Mouse (Mus musculus) neural tube, embryonic 12.5 days (tissue): Measurements from ENCODE around the gene Cycs. TPM values are rescaled to one million over a fixed set of nuclear protein-coding genes. Genes with fewer than 3 reads are reported as not detected.
A peak's percentile ranks its signal among the peaks of the same experiment; 100 is the strongest.

Source experiments
- ATAC-seq: fragments of 200-750 bp; cut with Nextera tagmentation; 2 replicates; pipeline ENCODE4 v1.8.0; 2017; ENCODE audit warnings: low read depth, mild to moderate bottlenecking, moderate TSS enrichment, moderate library complexity; ENCODE audit not compliant: low FRiP score
- H3K27ac ChIP-seq: fragments of 300-500 bp; sonication (generic); 2 replicates; pipeline ENCODE4 v1.5.1; 2016
- H3K27me3 ChIP-seq: fragments of 300-500 bp; sonication (generic); replicated peaks from 2 replicates; pipeline ENCODE4 v1.6.1; 2016; ENCODE audit warnings: mild to moderate bottlenecking
- H3K36me3 ChIP-seq: fragments of 300-500 bp; sonication (generic); 2 replicates; pipeline ENCODE4 v1.6.1; 2016; ENCODE audit warnings: mild to moderate bottlenecking
- H3K4me1 ChIP-seq: fragments of 300-500 bp; sonication (generic); 2 replicates; pipeline ENCODE4 v1.6.1; 2016
- H3K4me2 ChIP-seq: fragments of 300-500 bp; sonication (generic); replicated peaks from 2 replicates; pipeline ENCODE4 v1.6.1; 2016; ENCODE audit warnings: mild to moderate bottlenecking
- H3K4me3 ChIP-seq: fragments of 300-500 bp; sonication (generic); 2 replicates; pipeline ENCODE4 v1.5.1; 2016
- H3K9ac ChIP-seq: fragments of 300-500 bp; sonication (generic); 2 replicates; pipeline ENCODE4 v1.6.1; 2016; ENCODE audit warnings: mild to moderate bottlenecking
- H3K9me3 ChIP-seq: fragments of 300-500 bp; sonication (generic); 2 replicates; pipeline ENCODE4 v1.6.1; 2016; ENCODE audit warnings: mild to moderate bottlenecking
- WGBS: fragments of 180-500 bp; shearing (Covaris S2); methylation state at CpG from one replicate; pipeline ENCODE4 v1.1.7; 2016; 5-methylcytosine and 5-hydroxymethylcytosine counted together
- polyA plus RNA-seq: library from polyadenylated mRNA; unstranded; fragments of >200 nt; fragmentation: Nextera tagmentation; extraction: Ambion mirVana; gene quantifications from 2 replicates; pipeline ENCODE4 v1.2.1, GENCODE M21; 2016

Cycs gene
- polyA plus RNA-seq, 1 experiment from 2014 or later, result 74.2 TPM

- peak; percentile 79 for ATAC-seq
- Histone ChIP-seq H3K4me2 (no peak overlapping the region), H3K27ac (no peak overlapping the region), H3K4me3 (no peak overlapping the region), H3K27me3 (no peaks in the 10 kb centered on the region), H3K36me3 (no peaks in the 10 kb centered on the region), H3K9me3 (no peaks in the 10 kb centered on the region), H3K9ac (no peak overlapping the region), H3K4me1 (no peaks in the 10 kb centered on the region)
- WGBS, result 13% methylated on average over 7 of the region's 7 CpGs
These were observed 29.9 kb downstream of the Cycs start for GRCm38 (mm10) chr6:50536461-50536892.

- no peak overlapping the region for H3K9ac ChIP-seq
- WGBS, result 90% methylated on average over 3 of the region's 3 CpGs
These were observed 31.0 kb downstream of the Cycs start for GRCm38 (mm10) chr6:50535346-50535745.

GRCm38 (mm10) chr6:50531920-50532319, 34.4 kb downstream of the Cycs start:
- Histone ChIP-seq H3K4me2 (no peak overlapping the region), H3K9me3 (no peaks in the 10 kb centered on the region), H3K27me3 (no peaks in the 10 kb centered on the region), H3K27ac (no peak overlapping the region), H3K9ac (no peak overlapping the region), H3K36me3 (no peaks in the 10 kb centered on the region), H3K4me3 (no peak overlapping the region), H3K4me1 (no peaks in the 10 kb centered on the region)
- WGBS, result 80% methylated on average over 8 of the region's 8 CpGs
- no peak for ATAC-seq

More at GRCm38 (mm10) chr6:50535346-50535745, 31.0 kb downstream of the Cycs start:
- Histone ChIP-seq H3K4me3 (no peak overlapping the region), H3K27ac (no peak overlapping the region), H3K36me3 (no peaks in the 10 kb centered on the region), H3K4me1 (no peaks in the 10 kb centered on the region), H3K27me3 (no peaks in the 10 kb centered on the region), H3K9me3 (no peaks in the 10 kb centered on the region), H3K4me2 (no peak overlapping the region)
- no peak for ATAC-seq

DNA sequence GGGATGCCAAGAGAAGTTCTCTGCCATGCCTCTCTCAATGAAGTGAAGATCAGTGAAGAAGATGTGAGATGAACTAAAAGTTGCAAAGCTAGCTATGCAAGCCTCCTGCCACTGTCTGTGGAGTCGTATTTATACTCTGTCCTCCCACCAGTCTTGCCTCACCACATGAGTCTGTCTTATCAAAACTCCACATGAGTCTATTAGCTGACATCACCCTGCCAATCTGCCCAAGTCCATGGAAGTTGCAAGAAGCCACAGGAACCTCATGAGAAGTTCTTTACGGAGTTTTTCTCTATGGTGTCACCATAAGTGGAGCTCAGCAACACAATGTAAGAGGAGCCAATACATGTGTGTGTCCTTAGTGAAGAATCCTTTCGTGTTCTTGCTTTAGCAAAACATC, 35.3 kb downstream of the Cycs start:
- 87% methylated on average over 3 of the region's 3 CpGs for WGBS
- H3K36me3 ChIP-seq, result no peaks in the 10 kb centered on the region
- no peak for ATAC-seq

GRCm38 (mm10) chr6:50529194-50529593, 37.1 kb downstream of the Cycs start:
- no peak overlapping the region for H3K9ac ChIP-seq
- H3K4me1 ChIP-seq, result no peaks in the 10 kb centered on the region
- H3K9me3 ChIP-seq, result no peaks in the 10 kb centered on the region
- no peak overlapping the region for H3K4me3 ChIP-seq
- no peak overlapping the region for H3K27ac ChIP-seq
- 88% methylated on average over 11 of the region's 11 CpGs for WGBS
- H3K36me3 ChIP-seq, result no peaks in the 10 kb centered on the region
- H3K27me3 ChIP-seq, result no peaks in the 10 kb centered on the region
- no peak overlapping the region for H3K4me2 ChIP-seq
- ATAC-seq, result no peak

More for the DNA sequence above, 35.3 kb downstream of the Cycs start:
- no peaks in the 10 kb centered on the region for H3K9me3 ChIP-seq
- no peaks in the 10 kb centered on the region for H3K4me1 ChIP-seq
- no peak overlapping the region for H3K27ac ChIP-seq
- no peak overlapping the region for H3K4me3 ChIP-seq
- H3K4me2 ChIP-seq, result no peak overlapping the region
- H3K27me3 ChIP-seq, result no peaks in the 10 kb centered on the region
- no peak overlapping the region for H3K9ac ChIP-seq

GRCm38 (mm10) chr6:50527416-50527815, 38.9 kb downstream of the Cycs start:
- H3K4me3 ChIP-seq, result no peak overlapping the region
- no peaks in the 10 kb centered on the region for H3K9me3 ChIP-seq
- no peak overlapping the region for H3K9ac ChIP-seq
- ATAC-seq, result no peak
- no peaks in the 10 kb centered on the region for H3K4me1 ChIP-seq
- WGBS, result 58% methylated on average over 9 of the region's 9 CpGs
- no peak overlapping the region for H3K4me2 ChIP-seq
- H3K36me3 ChIP-seq, result no peaks in the 10 kb centered on the region
- no peak overlapping the region for H3K27ac ChIP-seq
- H3K27me3 ChIP-seq, result no peaks in the 10 kb centered on the region

DNA sequence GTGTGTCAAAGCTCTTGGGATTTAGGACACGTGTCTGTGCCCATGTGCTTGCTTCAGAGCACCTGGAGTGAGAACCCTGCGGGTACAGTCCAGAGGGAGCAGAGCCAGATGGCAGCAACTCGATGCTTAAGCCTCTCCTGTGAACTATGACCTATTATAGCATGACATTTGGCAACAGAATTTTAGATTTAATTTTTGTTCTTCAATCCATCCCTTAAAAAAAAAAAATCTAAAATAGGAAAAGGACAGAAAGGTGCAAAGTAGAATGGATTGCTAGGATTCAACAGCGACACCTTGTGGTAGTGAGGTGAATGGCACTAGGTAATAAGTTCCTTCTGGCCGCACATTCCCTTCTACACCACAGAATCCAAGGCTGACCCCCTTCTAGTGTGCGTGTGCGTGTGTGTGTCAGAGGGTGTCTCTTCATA, 39.7 kb downstream of the Cycs start:
- Histone ChIP-seq H3K27me3 (no peaks in the 10 kb centered on the region), H3K9me3 (no peaks in the 10 kb centered on the region), H3K4me3 (no peak overlapping the region), H3K4me1 (no peaks in the 10 kb centered on the region), H3K9ac (no peak overlapping the region), H3K27ac (no peak overlapping the region), H3K36me3 (no peaks in the 10 kb centered on the region), H3K4me2 (no peak overlapping the region)
- no peak for ATAC-seq
- 30% methylated on average over 7 of the region's 7 CpGs for WGBS

DNA sequence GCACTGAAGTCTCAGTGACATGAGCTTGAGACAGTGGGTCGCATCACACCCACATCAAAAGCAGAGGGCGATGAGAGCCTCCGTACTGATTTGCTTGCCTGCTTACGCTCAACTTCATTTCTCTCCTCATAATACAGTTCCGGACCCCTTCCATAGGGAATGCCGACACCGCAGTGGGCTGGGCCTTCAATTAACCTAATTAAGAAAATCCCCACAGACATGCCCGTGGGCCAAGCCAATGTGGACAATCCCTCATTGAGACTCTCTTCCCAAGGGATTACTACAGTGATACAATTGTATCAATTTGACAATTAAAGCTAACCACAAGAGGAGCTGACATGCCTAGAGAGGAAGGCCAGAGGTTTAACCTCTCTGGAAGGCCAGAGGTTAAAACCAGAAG, 40.5 kb downstream of the Cycs start:
- H3K9ac ChIP-seq, result no peak overlapping the region
- no peak for ATAC-seq
- H3K4me1 ChIP-seq, result no peaks in the 10 kb centered on the region
- no peak overlapping the region for H3K4me2 ChIP-seq
- H3K27me3 ChIP-seq, result no peaks in the 10 kb centered on the region
- no peak overlapping the region for H3K4me3 ChIP-seq
- 86% methylated on average over 8 of the region's 8 CpGs for WGBS
- H3K36me3 ChIP-seq, result no peaks in the 10 kb centered on the region
- no peak overlapping the region for H3K27ac ChIP-seq
- no peaks in the 10 kb centered on the region for H3K9me3 ChIP-seq

- Histone ChIP-seq H3K4me2 (no peak overlapping the region), H3K9ac (no peak overlapping the region), H3K27me3 (no peaks in the 10 kb centered on the region), H3K9me3 (no peaks in the 10 kb centered on the region), H3K4me1 (no peaks in the 10 kb centered on the region), H3K27ac (no peak overlapping the region), H3K36me3 (no peaks in the 10 kb centered on the region), H3K4me3 (no peak overlapping the region)
- 95% methylated on average over 10 of the region's 10 CpGs for WGBS
- no peak for ATAC-seq
These were observed 42.0 kb downstream of the Cycs start for GRCm38 (mm10) chr6:50524261-50524896.

DNA sequence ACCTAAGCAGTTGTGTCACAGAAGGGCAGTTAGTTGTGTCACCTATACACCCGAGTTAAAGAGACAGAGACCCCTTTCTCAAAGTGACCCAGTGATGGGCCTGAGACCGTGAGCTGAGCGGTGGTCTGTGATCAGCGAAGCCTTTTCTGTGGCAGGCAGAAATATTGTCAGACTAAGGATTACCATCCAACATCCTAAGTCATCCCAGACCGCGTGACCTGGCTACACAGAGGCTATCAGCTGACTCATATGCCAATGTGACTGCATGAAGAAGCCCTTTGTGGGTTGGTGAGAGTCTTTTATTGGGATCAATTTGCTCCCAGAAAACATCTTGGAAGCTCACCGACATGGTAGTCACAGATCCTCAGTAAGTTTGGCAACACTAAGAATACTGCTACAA, 43.6 kb downstream of the Cycs start:
- H3K9me3 ChIP-seq, result no peaks in the 10 kb centered on the region
- H3K4me3 ChIP-seq, result no peak overlapping the region
- H3K27ac ChIP-seq, result no peak overlapping the region
- 94% methylated on average over 7 of the region's 7 CpGs for WGBS
- H3K9ac ChIP-seq, result no peak overlapping the region
- no peaks in the 10 kb centered on the region for H3K27me3 ChIP-seq
- no peaks in the 10 kb centered on the region for H3K4me1 ChIP-seq
- H3K36me3 ChIP-seq, result no peaks in the 10 kb centered on the region
- H3K4me2 ChIP-seq, result no peak overlapping the region
- no peak for ATAC-seq

- H3K9me3 ChIP-seq, result no peaks in the 10 kb centered on the region
- H3K27me3 ChIP-seq, result no peaks in the 10 kb centered on the region
- no peak for ATAC-seq
- H3K4me1 ChIP-seq, result no peaks in the 10 kb centered on the region
- no peaks in the 10 kb centered on the region for H3K36me3 ChIP-seq
- no peak overlapping the region for H3K27ac ChIP-seq
- no peak overlapping the region for H3K9ac ChIP-seq
- no peak overlapping the region for H3K4me2 ChIP-seq
- no peak overlapping the region for H3K4me3 ChIP-seq
- 78% methylated on average over 7 of the region's 7 CpGs for WGBS
These were observed 44.7 kb downstream of the Cycs start for GRCm38 (mm10) chr6:50521532-50522135.

- H3K9ac ChIP-seq, result no peak overlapping the region
- no peaks in the 10 kb centered on the region for H3K36me3 ChIP-seq
- H3K4me3 ChIP-seq, result no peak overlapping the region
- H3K9me3 ChIP-seq, result no peaks in the 10 kb centered on the region
- no peak for ATAC-seq
- 92% methylated on average over 5 of the region's 5 CpGs for WGBS
- no peak overlapping the region for H3K4me2 ChIP-seq
- no peak overlapping the region for H3K27ac ChIP-seq
- no peaks in the 10 kb centered on the region for H3K4me1 ChIP-seq
- no peaks in the 10 kb centered on the region for H3K27me3 ChIP-seq
These were observed 46.2 kb downstream of the Cycs start for GRCm38 (mm10) chr6:50520139-50520538.

DNA sequence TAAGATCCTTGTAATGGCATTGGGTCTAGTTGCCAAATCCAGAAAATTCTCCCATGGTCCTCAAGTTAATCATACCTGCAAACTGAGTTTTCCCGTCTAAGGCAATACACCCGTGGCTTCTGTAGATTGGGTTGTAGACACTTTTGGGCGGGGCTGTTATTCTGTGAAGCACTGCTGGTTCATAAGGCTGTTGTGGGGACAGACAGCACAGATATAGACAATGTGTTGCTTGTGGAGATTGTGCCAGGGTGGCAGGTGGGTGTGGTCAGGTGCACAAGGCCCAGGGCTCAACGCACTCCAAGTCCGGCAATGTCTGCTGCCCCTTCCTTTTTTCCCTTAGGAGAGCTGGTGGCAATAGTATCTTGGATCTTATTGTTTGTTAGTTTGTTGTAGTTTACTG, 48.0 kb downstream of the Cycs start:
- H3K9ac ChIP-seq, result no peak overlapping the region
- no peak overlapping the region for H3K27ac ChIP-seq
- no peaks in the 10 kb centered on the region for H3K4me1 ChIP-seq
- no peak for ATAC-seq
- no peaks in the 10 kb centered on the region for H3K27me3 ChIP-seq
- H3K36me3 ChIP-seq, result no peaks in the 10 kb centered on the region
- H3K9me3 ChIP-seq, result no peaks in the 10 kb centered on the region
- WGBS, result 93% methylated on average over 5 of the region's 5 CpGs
- no peak overlapping the region for H3K4me3 ChIP-seq
- H3K4me2 ChIP-seq, result no peak overlapping the region
